Mouse (Mus musculus): ENCODE measurements at regions not wholly inside any gene's neighbourhood (a gene's known extent, or its start where the extent isn't known, plus 50 kb on each side); places are given as distances from the start of the nearest gene placed in this dataset.

DNA sequence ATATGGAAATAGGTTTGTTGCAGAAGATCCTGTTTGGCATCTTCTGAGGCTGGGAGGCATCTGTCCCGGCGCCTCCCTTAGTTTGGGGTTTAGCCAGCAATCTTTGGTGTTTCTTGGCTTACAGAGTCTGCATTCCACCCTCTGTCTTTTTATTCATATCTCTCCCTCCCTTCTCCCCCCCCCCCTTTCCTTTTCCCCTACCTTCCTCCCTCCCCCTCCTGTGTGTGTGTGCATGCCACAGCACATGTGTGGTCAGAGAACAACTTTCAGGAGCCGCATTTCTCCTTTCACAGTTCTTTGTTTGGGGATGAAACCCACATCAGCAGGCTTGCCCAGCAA is 131.4 kb downstream of the Tex36 start:
- TF ChIP-seq CTCF (conservative IDR thresholded peaks at IDR 0.05; ENCODE audit: insufficient read depth, insufficient read length, low read depth, low read length), result no peak
- no peak for TF ChIP-seq POLR2A (IDR thresholded peaks at IDR 0.05; ENCODE audit: low read depth, low read length)

All from kidney, adult 2 months (tissue).